Mouse (Mus musculus) neural tube, embryonic 14.5 days (tissue): ENCODE measurements around the gene Nox3. TPM values are rescaled to one million over a fixed set of nuclear protein-coding genes. Genes with fewer than 3 reads are reported as not detected.

Source experiments
- ATAC-seq: fragments of 200-750 bp; cut with Nextera tagmentation; 2 replicates; pipeline ENCODE4 v1.8.0; 2017; ENCODE audit warnings: low read depth, mild to moderate bottlenecking, moderate TSS enrichment, moderate library complexity
- H3K27ac ChIP-seq: fragments of 300-500 bp; sonication (generic); 2 replicates; pipeline ENCODE4 v1.5.1; 2014; ENCODE audit warnings: low read depth, mild to moderate bottlenecking, control low read depth, low read length, moderate library complexity, mixed read lengths
- H3K27me3 ChIP-seq: fragments of 300-500 bp; sonication (generic); 2 replicates; pipeline ENCODE4 v1.6.1; 2014; ENCODE audit warnings: low read length; ENCODE audit not compliant: control insufficient read depth, insufficient read depth
- H3K36me3 ChIP-seq: fragments of 300-500 bp; sonication (generic); 2 replicates; pipeline ENCODE4 v1.6.1; 2014; ENCODE audit warnings: low read length, mixed read lengths; ENCODE audit not compliant: control insufficient read depth, insufficient read depth
- H3K4me1 ChIP-seq: fragments of 300-500 bp; sonication (generic); 2 replicates; pipeline ENCODE4 v1.6.1; 2014; ENCODE audit warnings: low read length; ENCODE audit not compliant: control insufficient read depth, insufficient read depth
- H3K4me2 ChIP-seq: fragments of 300-500 bp; sonication (generic); 2 replicates; pipeline ENCODE4 v1.6.1; 2014; ENCODE audit warnings: mild to moderate bottlenecking, low read depth, low read length, control low read depth
- H3K4me3 ChIP-seq: fragments of 300-500 bp; sonication (generic); 2 replicates; pipeline ENCODE4 v1.5.1; 2014; ENCODE audit warnings: low read depth, low read length, control low read depth, mixed read lengths
- H3K9ac ChIP-seq: fragments of 300-500 bp; sonication (generic); replicated peaks from 2 replicates; pipeline ENCODE4 v1.6.1; 2014; ENCODE audit warnings: low read depth, mild to moderate bottlenecking, control low read depth, low read length, mixed read lengths
- H3K9me3 ChIP-seq: fragments of 300-500 bp; sonication (generic); 2 replicates; pipeline ENCODE4 v1.6.1; 2016; ENCODE audit warnings: low read length; ENCODE audit not compliant: control insufficient read depth
- WGBS: fragments of 180-500 bp; shearing (Covaris S2); extraction: QIAGEN DNeasy Blood & Tissue Kit; methylation state at CpG from one replicate; pipeline ENCODE4 v1.1.7; 2014; 5-methylcytosine and 5-hydroxymethylcytosine counted together
- polyA plus RNA-seq: library from polyadenylated mRNA; unstranded; fragments of >200 nt; fragmentation: Nextera tagmentation; extraction: Ambion mirVana; gene quantifications from 2 replicates; pipeline ENCODE4 v1.2.1, GENCODE M21; 2014

Gene Nox3
- polyA plus RNA-seq, 1 experiment from 2014 or later = not detected

- Histone ChIP-seq H3K4me3 (no peak overlapping the region), H3K27ac (no peak overlapping the region), H3K4me1 (peaks cover under 1% of the 10 kb centered on the region; the same call in 1 of the 2 replicates), H3K9me3 (no peaks in the 10 kb centered on the region), H3K36me3 (no peaks in the 10 kb centered on the region), H3K27me3 (no peaks in the 10 kb centered on the region), H3K9ac (no peak overlapping the region), H3K4me2 (no peak overlapping the region)
- ATAC-seq = no peak
- 81% methylated on average over 7 of the region's 7 CpGs for WGBS
Measured at GRCm38 (mm10) chr17:3616329-3617216, 79.5 kb downstream of the Nox3 start.

GRCm38 (mm10) chr17:3615553-3615952 is 80.5 kb downstream of the Nox3 start:
- no peaks in the 10 kb centered on the region for H3K27me3 ChIP-seq
- no peak overlapping the region for H3K4me2 ChIP-seq
- peaks cover 3% of the 10 kb centered on the region; the same call in 1 of the 2 replicates for H3K4me1 ChIP-seq
- no peaks in the 10 kb centered on the region for H3K36me3 ChIP-seq
- ATAC-seq = no peak
- no peak overlapping the region for H3K27ac ChIP-seq
- H3K4me3 ChIP-seq = no peak overlapping the region
- no peaks in the 10 kb centered on the region for H3K9me3 ChIP-seq
- no peak overlapping the region for H3K9ac ChIP-seq
- 72% methylated on average over 1 of the region's 1 CpGs for WGBS

GRCm38 (mm10) chr17:3611781-3612075 is 84.3 kb downstream of the Nox3 start:
- Histone ChIP-seq H3K4me3 (no peak overlapping the region; the same call in 1 of the 2 replicates), H3K27ac (peak overlapping the region; percentile 88), H3K27me3 (no peaks in the 10 kb centered on the region), H3K36me3 (no peaks in the 10 kb centered on the region), H3K4me2 (peak overlapping the region; percentile 49; the same call in 1 of the 2 replicates), H3K9me3 (no peaks in the 10 kb centered on the region), H3K9ac (peak overlapping the region; percentile 49; the same call in 1 of the 2 replicates), H3K4me1 (peaks cover 3% of the 10 kb centered on the region; the same call in 1 of the 2 replicates)
- 77% methylated on average over 5 of the region's 5 CpGs for WGBS
- no peak; the same call in 1 of the 2 replicates for ATAC-seq

- peak; percentile 88 for ATAC-seq
- Histone ChIP-seq H3K36me3 (no peaks in the 10 kb centered on the region), H3K4me1 (peaks cover 3% of the 10 kb centered on the region; the same call in 1 of the 2 replicates), H3K4me3 (peak overlapping the region; percentile 26), H3K4me2 (peak overlapping the region; percentile 49), H3K27ac (peak overlapping the region; percentile 88), H3K27me3 (no peaks in the 10 kb centered on the region), H3K9ac (peak overlapping the region; percentile 49), H3K9me3 (no peaks in the 10 kb centered on the region)
- WGBS = 14% methylated on average over 21 of the region's 21 CpGs
Measured at GRCm38 (mm10) chr17:3610928-3611780, 84.9 kb downstream of the Nox3 start.

- Histone ChIP-seq H3K4me2 (peak overlapping the region; percentile 49), H3K4me1 (peaks cover 3% of the 10 kb centered on the region; the same call in 1 of the 2 replicates), H3K4me3 (peak overlapping the region; percentile 26), H3K27me3 (no peaks in the 10 kb centered on the region), H3K9me3 (no peaks in the 10 kb centered on the region), H3K27ac (peak overlapping the region; percentile 88), H3K9ac (no peak overlapping the region; the same call in 1 of the 2 replicates), H3K36me3 (no peaks in the 10 kb centered on the region)
- WGBS = 34% methylated on average over 7 of the region's 7 CpGs
- peak; percentile 44; the same call in 1 of the 2 replicates for ATAC-seq
Measured at GRCm38 (mm10) chr17:3610307-3610754, 85.7 kb downstream of the Nox3 start.

GRCm38 (mm10) chr17:3602954-3603672 is 92.9 kb downstream of the Nox3 start:
- Histone ChIP-seq H3K27me3 (no peaks in the 10 kb centered on the region), H3K27ac (no peak overlapping the region), H3K9me3 (no peaks in the 10 kb centered on the region), H3K9ac (no peak overlapping the region), H3K36me3 (no peaks in the 10 kb centered on the region), H3K4me3 (no peak overlapping the region), H3K4me1 (no peaks in the 10 kb centered on the region), H3K4me2 (no peak overlapping the region)
- ATAC-seq = no peak
- 92% methylated on average over 6 of the region's 6 CpGs for WGBS

GRCm38 (mm10) chr17:3598393-3598792 is 97.7 kb downstream of the Nox3 start:
- Histone ChIP-seq H3K9me3 (no peaks in the 10 kb centered on the region), H3K4me1 (no peaks in the 10 kb centered on the region), H3K27ac (no peak overlapping the region), H3K36me3 (no peaks in the 10 kb centered on the region), H3K27me3 (no peaks in the 10 kb centered on the region), H3K4me2 (no peak overlapping the region), H3K4me3 (no peak overlapping the region), H3K9ac (no peak overlapping the region)
- 82% methylated on average over 1 of the region's 1 CpGs for WGBS
- ATAC-seq = no peak

- Histone ChIP-seq H3K4me3 (no peak overlapping the region), H3K9me3 (no peaks in the 10 kb centered on the region), H3K27ac (no peak overlapping the region), H3K9ac (no peak overlapping the region), H3K36me3 (no peaks in the 10 kb centered on the region), H3K27me3 (no peaks in the 10 kb centered on the region), H3K4me2 (no peak overlapping the region), H3K4me1 (no peaks in the 10 kb centered on the region)
- WGBS = 80% methylated on average over 1 of the region's 1 CpGs
- no peak for ATAC-seq
Measured at GRCm38 (mm10) chr17:3597866-3598265, 98.2 kb downstream of the Nox3 start.
